Mouse (Mus musculus): ENCODE results near the gene Dock10. TPM values are rescaled to one million over a fixed set of nuclear protein-coding genes. Genes with fewer than 3 reads are reported as not detected.

Dock10 gene
- polyA plus RNA-seq, 1 experiment: 36.5 TPM

- Histone ChIP-seq H3K27me3 (ENCODE audit: control insufficient read depth, insufficient read depth, low read length) (no peaks in the 10 kb centered on the region), H3K4me3 (ENCODE audit: control insufficient read depth, insufficient read depth, low read length) (no peak overlapping the region), H3K36me3 (ENCODE audit: control insufficient read depth, insufficient read depth, low read length) (no peaks in the 10 kb centered on the region), H3K27ac (ENCODE audit: control insufficient read depth, insufficient read depth, low read length) (no peak overlapping the region), H3K4me1 (replicated peaks; ENCODE audit: control insufficient read depth, insufficient read depth, low read length) (no peaks in the 10 kb centered on the region)
- 67% methylated on average over 2 of the region's 2 CpGs for WGBS
- DNase-seq: no peak
- no peak for TF ChIP-seq CTCF (IDR thresholded peaks at IDR 0.05; ENCODE audit: borderline replicate concordance, control insufficient read depth, extremely low read depth, insufficient read depth, low read length, poor library complexity)
- no peak for TF ChIP-seq POLR2A (IDR thresholded peaks at IDR 0.05; ENCODE audit: control insufficient read depth, extremely low read depth, insufficient read depth, low read length, poor library complexity)
Measured at GRCm38 (mm10) chr1:80453971-80454370, 304.4 kb downstream of the Dock10 start.

GRCm38 (mm10) chr1:80451914-80452549 lies 306.3 kb downstream of the Dock10 start:
- WGBS: 26% methylated on average over 1 of the region's 1 CpGs
- no peaks in the 10 kb centered on the region for H3K4me1 ChIP-seq (replicated peaks; ENCODE audit: control insufficient read depth, insufficient read depth, low read length)
- H3K27ac ChIP-seq (ENCODE audit: control insufficient read depth, insufficient read depth, low read length): no peak overlapping the region
- H3K27me3 ChIP-seq (ENCODE audit: control insufficient read depth, insufficient read depth, low read length): no peaks in the 10 kb centered on the region
- no peaks in the 10 kb centered on the region for H3K36me3 ChIP-seq (ENCODE audit: control insufficient read depth, insufficient read depth, low read length)
- H3K4me3 ChIP-seq (ENCODE audit: control insufficient read depth, insufficient read depth, low read length): no peak overlapping the region
- TF ChIP-seq POLR2A (IDR thresholded peaks at IDR 0.05; ENCODE audit: control insufficient read depth, extremely low read depth, insufficient read depth, low read length, poor library complexity) (no peak), CTCF (IDR thresholded peaks at IDR 0.05; ENCODE audit: borderline replicate concordance, control insufficient read depth, extremely low read depth, insufficient read depth, low read length, poor library complexity) (no peak)
- DNase-seq: no peak
